Mouse (Mus musculus) liver, embryonic 16.5 days (tissue): ENCODE data around the gene Gm49361. TPM values are rescaled to one million over a fixed set of nuclear protein-coding genes. Genes with fewer than 3 reads are reported as not detected.
"Not testable (repeated sequence)": the region's sequence is repeated elsewhere in the genome, so short reads cannot be mapped to it uniquely, and the experiment has no call there.

Source experiments
- ATAC-seq: fragments of 200-750 bp; cut with Nextera tagmentation; 2 replicates; pipeline ENCODE4 v1.8.0; 2017; ENCODE audit warnings: low read depth, mild to moderate bottlenecking, moderate number of reproducible peaks, moderate library complexity
- H3K27ac ChIP-seq: fragments of 300-500 bp; sonication (generic); 2 replicates; pipeline ENCODE4 v1.5.1; 2014; ENCODE audit warnings: mild to moderate bottlenecking, low read length
- H3K27me3 ChIP-seq: fragments of 300-500 bp; sonication (generic); 2 replicates; pipeline ENCODE4 v1.6.1; 2014; ENCODE audit warnings: low read depth, low read length, mixed read lengths; ENCODE audit not compliant: control insufficient read depth, insufficient read depth
- H3K36me3 ChIP-seq: fragments of 300-500 bp; sonication (generic); 2 replicates; pipeline ENCODE4 v1.6.1; 2014; ENCODE audit warnings: mild to moderate bottlenecking; ENCODE audit not compliant: control insufficient read depth, insufficient read depth
- H3K4me1 ChIP-seq: fragments of 300-500 bp; sonication (generic); 2 replicates; pipeline ENCODE4 v1.6.1; 2014; ENCODE audit warnings: low read depth, low read length, mixed read lengths; ENCODE audit not compliant: control insufficient read depth
- H3K4me2 ChIP-seq: fragments of 300-500 bp; sonication (generic); 2 replicates; pipeline ENCODE4 v1.6.1; 2014; ENCODE audit warnings: low read depth, low read length, mixed read lengths
- H3K4me3 ChIP-seq: fragments of 300-500 bp; sonication (generic); 2 replicates; pipeline ENCODE4 v1.5.1; 2014; ENCODE audit warnings: low read depth, mild to moderate bottlenecking, low read length
- H3K9ac ChIP-seq: fragments of 300-500 bp; sonication (generic); 2 replicates; pipeline ENCODE4 v1.6.1; 2014; ENCODE audit warnings: low read depth, low read length
- H3K9me3 ChIP-seq: fragments of 300-500 bp; sonication (generic); replicated peaks from 2 replicates; pipeline ENCODE4 v1.6.1; 2016; ENCODE audit warnings: low read length; ENCODE audit not compliant: control insufficient read depth
- WGBS: fragments of 180-500 bp; shearing (Covaris S2); extraction: QIAGEN DNeasy Blood & Tissue Kit; methylation state at CpG from one replicate; pipeline ENCODE4 v1.1.7; 2014; ENCODE audit not compliant: insufficient replicate concordance; 5-methylcytosine and 5-hydroxymethylcytosine counted together
- polyA plus RNA-seq: library from polyadenylated mRNA; unstranded; fragments of >200 nt; fragmentation: Nextera tagmentation; extraction: Ambion mirVana; gene quantifications from 2 replicates; pipeline ENCODE4 v1.2.1, GENCODE M21; 2015

Gene Gm49361
- polyA plus RNA-seq, 1 experiment from 2014 or later = not detected

DNA sequence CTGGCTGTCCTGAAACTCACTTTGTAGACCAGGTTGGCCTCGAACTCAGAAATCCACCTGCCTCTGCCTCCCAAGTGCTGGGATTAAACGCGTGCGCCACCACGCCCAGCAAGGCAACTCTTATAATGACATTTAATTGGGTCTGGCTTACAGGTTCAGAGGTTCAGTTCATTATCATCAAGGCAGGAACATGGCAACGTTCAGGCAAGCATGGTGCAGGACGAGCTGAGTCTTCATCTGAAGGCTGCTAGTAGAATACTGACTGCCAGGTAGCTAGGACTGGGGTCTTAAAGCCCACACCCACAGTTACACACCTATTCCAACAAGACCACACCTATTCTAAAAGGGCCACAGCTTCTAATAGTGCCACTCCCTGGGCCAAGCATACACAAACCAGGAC is 57.8 kb downstream of the Gm49361 start:
- Histone ChIP-seq H3K36me3 (peaks cover 12% of the 10 kb centered on the region), H3K4me1 (peaks cover 19% of the 10 kb centered on the region)
- H3K4me2 ChIP-seq, H3K4me3 ChIP-seq, ATAC-seq, H3K27me3 ChIP-seq, H3K27ac ChIP-seq, H3K9me3 ChIP-seq, H3K9ac ChIP-seq: not testable (repeated sequence)
- 83% methylated on average over 7 of the region's 7 CpGs for WGBS

- no peak overlapping the region for H3K9ac ChIP-seq
- no peak overlapping the region for H3K4me2 ChIP-seq
- peaks cover 14% of the 10 kb centered on the region for H3K4me1 ChIP-seq
- H3K27me3 ChIP-seq = no peaks in the 10 kb centered on the region
- H3K9me3 ChIP-seq = no peaks in the 10 kb centered on the region
- no peak overlapping the region for H3K4me3 ChIP-seq
- no peak overlapping the region for H3K27ac ChIP-seq
- H3K36me3 ChIP-seq = peaks cover 12% of the 10 kb centered on the region
- WGBS = 77% methylated on average over 5 of the region's 5 CpGs
- no peak for ATAC-seq
These were observed 58.5 kb downstream of the Gm49361 start for GRCm38 (mm10) chr14:57687441-57687840.

DNA sequence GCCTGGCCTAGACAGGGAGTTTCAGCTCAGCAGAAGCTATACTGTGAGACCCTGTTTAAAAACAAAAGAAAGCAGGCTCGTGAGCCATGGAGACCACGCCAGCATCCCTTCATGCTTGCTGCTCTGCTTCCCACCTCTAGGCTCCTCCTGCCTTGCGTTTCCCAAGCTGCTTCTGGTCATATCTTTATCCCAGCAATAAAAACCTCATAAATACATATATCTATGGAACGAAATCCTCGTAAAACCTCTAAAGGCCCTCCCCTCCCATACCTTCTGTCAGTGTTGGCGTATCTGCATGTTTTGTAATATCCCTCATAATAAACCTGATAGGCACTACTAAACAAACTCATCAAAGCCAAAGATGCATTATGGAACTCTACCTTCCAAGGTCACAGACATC is 59.3 kb downstream of the Gm49361 start:
- H3K9ac ChIP-seq = no peak overlapping the region
- no peak overlapping the region for H3K4me2 ChIP-seq
- no peak overlapping the region for H3K4me3 ChIP-seq
- peaks cover 12% of the 10 kb centered on the region for H3K36me3 ChIP-seq
- ATAC-seq = no peak
- H3K27me3 ChIP-seq = no peaks in the 10 kb centered on the region
- H3K27ac ChIP-seq = no peak overlapping the region
- H3K4me1 ChIP-seq = peaks cover 8% of the 10 kb centered on the region
- 80% methylated on average over 6 of the region's 6 CpGs for WGBS
- no peaks in the 10 kb centered on the region for H3K9me3 ChIP-seq

DNA sequence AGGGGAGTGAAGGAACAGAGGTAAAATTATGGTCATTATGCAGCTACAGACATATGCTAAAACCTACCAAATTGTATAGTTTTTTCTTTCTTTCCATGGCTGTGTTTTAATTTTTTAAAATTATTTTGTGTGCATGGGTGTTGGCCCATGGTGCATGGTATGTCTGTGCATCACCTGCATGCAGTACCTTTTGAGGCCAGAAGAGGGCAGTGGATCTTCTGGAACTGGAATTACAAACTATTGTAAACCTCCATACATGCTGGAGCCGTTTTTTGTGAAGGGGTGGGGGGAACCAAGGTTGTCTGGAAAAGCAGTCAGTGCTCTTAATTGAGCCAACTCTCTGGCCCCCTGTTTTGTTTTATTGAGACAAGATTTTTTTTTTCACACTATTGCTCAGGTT is 61.3 kb downstream of the Gm49361 start:
- no peaks in the 10 kb centered on the region for H3K4me1 ChIP-seq
- H3K9me3 ChIP-seq = no peaks in the 10 kb centered on the region
- no peaks in the 10 kb centered on the region for H3K27me3 ChIP-seq
- peak; percentile 54 for ATAC-seq
- H3K36me3 ChIP-seq = 0 out of 2 replicates have a peak, but pooled peaks cover 2% of the 10 kb centered on the region
- H3K4me3 ChIP-seq = no peak overlapping the region
- no peak overlapping the region for H3K27ac ChIP-seq
- H3K9ac ChIP-seq = no peak overlapping the region
- 2% methylated on average over 1 of the region's 1 CpGs for WGBS
- no peak overlapping the region for H3K4me2 ChIP-seq

GRCm38 (mm10) chr14:57682751-57683150 is 63.2 kb downstream of the Gm49361 start:
- H3K36me3 ChIP-seq = no peaks in the 10 kb centered on the region
- H3K9ac ChIP-seq = no peak overlapping the region
- 76% methylated on average over 4 of the region's 4 CpGs for WGBS
- no peak overlapping the region for H3K4me2 ChIP-seq
- H3K4me1 ChIP-seq = no peaks in the 10 kb centered on the region
- no peaks in the 10 kb centered on the region for H3K9me3 ChIP-seq
- H3K27ac ChIP-seq = no peak overlapping the region
- no peak for ATAC-seq
- H3K4me3 ChIP-seq = no peak overlapping the region
- no peaks in the 10 kb centered on the region for H3K27me3 ChIP-seq

DNA sequence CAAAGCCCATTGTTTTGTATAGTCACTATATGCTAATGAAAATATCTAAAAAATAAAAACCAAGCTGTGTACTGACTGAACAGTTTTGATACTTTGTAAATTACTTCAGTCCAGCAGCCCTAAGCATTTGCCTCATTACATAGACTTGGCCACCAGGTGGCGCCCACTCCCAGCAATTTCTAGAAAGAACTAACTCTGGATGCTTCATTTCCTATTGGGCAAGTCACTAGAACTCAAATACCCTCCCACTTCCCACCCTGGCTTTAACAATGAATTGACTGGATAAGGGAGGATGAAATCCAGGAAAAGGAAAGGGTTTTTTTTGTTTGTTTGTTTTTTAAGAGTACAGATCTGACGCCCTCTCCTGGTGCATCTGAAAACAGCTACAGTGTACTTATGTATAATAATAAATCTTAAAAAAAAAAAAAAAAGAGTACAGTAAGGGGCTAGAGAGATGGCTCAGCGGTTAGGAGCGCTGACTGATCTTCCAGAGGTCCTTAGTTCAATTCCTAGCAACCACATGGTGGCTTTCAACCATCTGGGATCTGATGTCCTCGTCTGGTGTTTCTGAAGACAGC is 65.9 kb downstream of the Gm49361 start:
- no peak overlapping the region for H3K4me3 ChIP-seq
- no peak overlapping the region for H3K27ac ChIP-seq
- H3K27me3 ChIP-seq = no peaks in the 10 kb centered on the region
- H3K9ac ChIP-seq = no peak overlapping the region
- 31% methylated on average over 5 of the region's 5 CpGs for WGBS
- no peak overlapping the region for H3K4me2 ChIP-seq
- no peaks in the 10 kb centered on the region for H3K4me1 ChIP-seq
- peak; percentile 37; the same call in 1 of the 2 replicates for ATAC-seq
- no peaks in the 10 kb centered on the region for H3K9me3 ChIP-seq
- H3K36me3 ChIP-seq = no peaks in the 10 kb centered on the region

DNA sequence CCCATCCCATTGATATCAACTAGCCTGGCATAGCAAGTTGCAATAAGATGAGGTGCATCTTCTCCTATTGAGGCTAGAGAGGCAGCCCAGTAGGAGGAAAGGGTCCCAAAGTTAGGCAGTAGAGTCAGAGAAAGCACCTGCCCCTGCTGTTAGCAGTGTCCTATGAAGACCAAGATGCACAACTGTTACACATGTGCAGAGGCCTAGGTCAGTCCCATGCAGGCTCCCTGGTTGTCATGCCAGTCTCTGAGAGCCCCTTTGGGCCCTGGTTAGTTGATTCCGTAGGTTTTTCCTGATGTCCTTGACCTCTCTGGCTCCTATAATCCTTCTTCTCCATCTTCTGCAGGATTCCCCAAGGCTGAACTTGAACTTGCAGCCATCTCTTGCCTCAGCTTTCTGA is 66.4 kb downstream of the Gm49361 start:
- no peaks in the 10 kb centered on the region for H3K9me3 ChIP-seq
- no peak overlapping the region for H3K4me2 ChIP-seq
- H3K4me1 ChIP-seq = no peaks in the 10 kb centered on the region
- no peaks in the 10 kb centered on the region for H3K36me3 ChIP-seq
- no peaks in the 10 kb centered on the region for H3K27me3 ChIP-seq
- H3K9ac ChIP-seq = no peak overlapping the region
- ATAC-seq = no peak
- no peak overlapping the region for H3K27ac ChIP-seq
- WGBS = 20% methylated on average over 1 of the region's 1 CpGs
- no peak overlapping the region for H3K4me3 ChIP-seq

DNA sequence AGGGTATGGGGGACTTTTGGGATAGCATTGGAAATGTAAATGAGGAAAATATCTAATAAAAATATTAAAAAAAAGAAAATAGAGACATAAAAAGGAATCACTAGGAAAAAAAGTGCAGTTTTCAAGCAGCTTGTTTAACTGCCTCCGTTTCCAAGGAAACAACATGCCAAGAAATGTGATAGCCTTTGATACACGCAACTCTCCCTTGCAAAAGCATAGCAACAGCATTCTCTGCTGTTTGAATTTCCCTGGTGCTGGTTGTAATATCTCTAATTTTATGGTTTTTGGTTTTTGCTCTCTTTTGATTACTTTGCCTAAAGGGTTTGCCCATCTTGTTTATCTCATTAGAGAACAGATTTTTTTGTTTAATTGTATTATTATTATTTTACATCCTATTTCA is 70.4 kb downstream of the Gm49361 start:
- H3K9me3 ChIP-seq = no peaks in the 10 kb centered on the region
- no peaks in the 10 kb centered on the region for H3K4me1 ChIP-seq
- 62% methylated on average over 2 of the region's 2 CpGs for WGBS
- no peaks in the 10 kb centered on the region for H3K27me3 ChIP-seq
- no peak overlapping the region for H3K9ac ChIP-seq
- H3K4me2 ChIP-seq = no peak overlapping the region
- no peak overlapping the region for H3K27ac ChIP-seq
- no peaks in the 10 kb centered on the region for H3K36me3 ChIP-seq
- H3K4me3 ChIP-seq = no peak overlapping the region
- no peak for ATAC-seq

DNA sequence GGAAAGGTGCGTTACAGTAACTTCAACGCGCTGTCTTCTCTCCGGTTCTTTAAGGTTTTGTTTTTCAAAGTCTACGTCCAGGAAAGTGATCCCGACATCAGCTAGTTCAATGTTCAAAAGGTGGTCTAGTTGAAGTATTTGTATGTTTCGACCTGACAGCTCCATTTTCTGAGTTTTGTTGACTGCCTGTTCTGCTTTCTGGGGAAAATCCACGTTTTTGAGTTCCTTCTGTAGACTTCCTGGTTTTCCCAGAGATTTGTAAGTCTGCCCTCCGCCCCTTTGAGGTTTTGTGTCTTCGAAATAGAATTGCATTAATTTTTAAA is 80.3 kb downstream of the Gm49361 start:
- no peaks in the 10 kb centered on the region for H3K36me3 ChIP-seq
- peak overlapping the region; percentile 93 for H3K9ac ChIP-seq
- ATAC-seq = no peak
- H3K4me2 ChIP-seq = peak overlapping the region; percentile 90
- peak overlapping the region; percentile 88 for H3K4me3 ChIP-seq
- H3K27ac ChIP-seq = peak overlapping the region; percentile 97
- H3K9me3 ChIP-seq = no peaks in the 10 kb centered on the region
- WGBS = 4% methylated on average over 10 of the region's 10 CpGs
- peaks cover 12% of the 10 kb centered on the region for H3K4me1 ChIP-seq
- no peaks in the 10 kb centered on the region for H3K27me3 ChIP-seq
